Mouse (Mus musculus) CH12.LX (cell line): ENCODE results near the gene Adam17. TPM values are rescaled to one million over a fixed set of nuclear protein-coding genes. Genes with fewer than 3 reads are reported as not detected.

Source experiments
- DNase-seq: peaks from one replicate; pipeline ENCODE4 v3.0.0-alpha.2; 2013; ENCODE audit errors: extremely low read depth
- H3K27ac ChIP-seq: 2 replicates; pipeline ENCODE4 v1.5.1; 2012; ENCODE audit warnings: low read depth, mild to moderate bottlenecking, control low read depth, moderate library complexity; ENCODE audit not compliant: insufficient read depth
- H3K27me3 ChIP-seq: replicated peaks from 2 replicates; pipeline ENCODE3; 2012; ENCODE audit warnings: inconsistent platforms
- H3K36me3 ChIP-seq, 2 experiments: replicated peaks in 1 of 2; 2 replicates each; pipeline versions ENCODE3 to v1.6.1; 2012; ENCODE audit warnings: inconsistent platforms in 1 of 2, low read length in 1 of 2, mild to moderate bottlenecking in 1 of 2, mixed read lengths in 1 of 2, moderate library complexity in 1 of 2; ENCODE audit not compliant: control insufficient read depth in 1 of 2, insufficient read depth in 1 of 2
- H3K4me1 ChIP-seq, 2 experiments: 2 replicates each; pipeline ENCODE4 v1.6.1; 2012; ENCODE audit warnings: inconsistent platforms in 1 of 2, moderate library complexity in 1 of 2; ENCODE audit not compliant: insufficient read depth in 2 of 2, control insufficient read depth in 1 of 2
- H3K4me2 ChIP-seq: 2 replicates; pipeline ENCODE4 v1.6.1; 2012; ENCODE audit warnings: low read depth, mild to moderate bottlenecking, control low read depth; ENCODE audit not compliant: poor library complexity, insufficient read depth, severe bottlenecking
- H3K4me3 ChIP-seq, 3 experiments: fragments of 150-350 bp in 1 of 3; sonication (generic) in 1 of 3; replicated peaks in 1 of 3; 2 replicates each; pipeline versions ENCODE3 to v1.5.1; 2011 to 2012; ENCODE audit warnings: low read depth in 2 of 3, low read length in 2 of 3, mild to moderate bottlenecking in 2 of 3, moderate library complexity in 2 of 3, control low read depth in 1 of 3, improper control_type of control experiment in 1 of 3, inconsistent platforms in 1 of 3, mixed read lengths in 1 of 3; ENCODE audit not compliant: poor library complexity in 1 of 3
- H3K79me2 ChIP-seq: replicated peaks from 2 replicates; pipeline ENCODE4 v1.6.1; 2012; ENCODE audit warnings: mild to moderate bottlenecking, moderate library complexity; ENCODE audit not compliant: control insufficient read depth, poor library complexity, insufficient read depth, severe bottlenecking; ENCODE audit errors: extremely low read depth
- H3K9ac ChIP-seq: 2 replicates; pipeline ENCODE4 v1.6.1; 2012; ENCODE audit warnings: low read depth, mild to moderate bottlenecking, control low read depth, moderate library complexity; ENCODE audit not compliant: insufficient read depth
- H3K9me3 ChIP-seq: replicated peaks from 2 replicates; pipeline ENCODE3; 2012; ENCODE audit warnings: low read length, inconsistent platforms, mixed read lengths
- BHLHE40 ChIP-seq: IDR thresholded peaks from 2 replicates; pipeline ENCODE4 v1.6.1; 2011; ENCODE audit warnings: mild to moderate bottlenecking, low read depth, low read length, improper control_type of control experiment
- CHD2 ChIP-seq: IDR thresholded peaks from 2 replicates; pipeline ENCODE4 v1.6.1; 2011; ENCODE audit warnings: low read length, improper control_type of control experiment
- CTCF ChIP-seq, 2 experiments: IDR thresholded peaks in 1 of 2; conservative IDR thresholded peaks in 1 of 2; 2 replicates each; pipeline ENCODE4 v1.5.1; 2011 to 2012; ENCODE audit warnings: low read depth in 2 of 2, low read length in 2 of 2, improper control_type of control experiment in 1 of 2, inconsistent platforms in 1 of 2, mild to moderate bottlenecking in 1 of 2, moderate library complexity in 1 of 2
- E2F4 ChIP-seq: IDR thresholded peaks from 2 replicates; pipeline ENCODE4 v1.6.1; 2011; ENCODE audit warnings: low read depth, low read length, improper control_type of control experiment; ENCODE audit not compliant: insufficient replicate concordance
- ELF1 ChIP-seq: IDR thresholded peaks from 2 replicates; pipeline ENCODE4 v1.6.1; 2014; ENCODE audit warnings: low read depth, mild to moderate bottlenecking, inconsistent platforms, low read length, improper control_type of control experiment
- EP300 ChIP-seq: IDR thresholded peaks from 2 replicates; pipeline ENCODE4 v1.6.1; 2011; ENCODE audit warnings: low read length, improper control_type of control experiment
- GABPA ChIP-seq: IDR thresholded peaks from 2 replicates; pipeline ENCODE4 v1.6.1; 2012; ENCODE audit warnings: low read depth, low read length, improper control_type of control experiment, inconsistent platforms; ENCODE audit not compliant: insufficient replicate concordance
- IRF4 ChIP-seq: IDR thresholded peaks from 2 replicates; pipeline ENCODE4 v1.6.1; 2014; ENCODE audit warnings: low read depth, mild to moderate bottlenecking, inconsistent platforms, low read length, improper control_type of control experiment
- JUN ChIP-seq: IDR thresholded peaks from 2 replicates; pipeline ENCODE4 v1.6.1; 2011; ENCODE audit warnings: low read depth, mild to moderate bottlenecking, low read length, improper control_type of control experiment, moderate library complexity; ENCODE audit not compliant: insufficient read depth
- JUND ChIP-seq: conservative IDR thresholded peaks from 2 replicates; pipeline ENCODE4 v1.6.1; 2011; ENCODE audit warnings: low read depth, low read length, improper control_type of control experiment
- KAT2A ChIP-seq: IDR thresholded peaks from 2 replicates; pipeline ENCODE4 v1.6.1; 2012; ENCODE audit warnings: low read length, improper control_type of control experiment, inconsistent platforms; ENCODE audit not compliant: insufficient replicate concordance
- MAFK ChIP-seq: IDR thresholded peaks from 2 replicates; pipeline ENCODE4 v1.6.1; 2011; ENCODE audit warnings: low read length, improper control_type of control experiment; ENCODE audit not compliant: insufficient replicate concordance
- MAX ChIP-seq: IDR thresholded peaks from 2 replicates; pipeline ENCODE4 v1.6.1; 2011; ENCODE audit warnings: low read length, improper control_type of control experiment
- MYC ChIP-seq: IDR thresholded peaks from 2 replicates; pipeline ENCODE4 v1.6.1; 2011; ENCODE audit warnings: low read depth, mild to moderate bottlenecking, improper control_type of control experiment, low read length
- NELFE ChIP-seq: IDR thresholded peaks from 2 replicates; pipeline ENCODE4 v1.6.1; 2011; ENCODE audit warnings: low read depth, low read length, improper control_type of control experiment
- NRF1 ChIP-seq: IDR thresholded peaks from 2 replicates; pipeline ENCODE4 v1.6.1; 2014; ENCODE audit warnings: low read depth, mild to moderate bottlenecking, inconsistent platforms, low read length, improper control_type of control experiment, moderate library complexity
- PAX5 ChIP-seq: IDR thresholded peaks from 2 replicates; pipeline ENCODE4 v1.6.1; 2012; ENCODE audit warnings: low read length, inconsistent platforms, mixed read lengths
- POLR2A ChIP-seq: IDR thresholded peaks from 2 replicates; pipeline ENCODE4 v1.6.1; 2011; ENCODE audit warnings: low read depth, mild to moderate bottlenecking, improper control_type of control experiment, low read length
- RCOR1 ChIP-seq: conservative IDR thresholded peaks from 2 replicates; pipeline ENCODE4 v1.6.1; 2012; ENCODE audit warnings: low read depth, mild to moderate bottlenecking, inconsistent platforms, low read length, improper control_type of control experiment
- SMC3 ChIP-seq: IDR thresholded peaks from 2 replicates; pipeline ENCODE4 v1.6.1; 2011; ENCODE audit warnings: low read depth, low read length, improper control_type of control experiment
- TBP ChIP-seq: conservative IDR thresholded peaks from 2 replicates; pipeline ENCODE4 v1.6.1; 2011; ENCODE audit warnings: low read depth, low read length, improper control_type of control experiment
- TCF12 ChIP-seq: IDR thresholded peaks from 2 replicates; pipeline ENCODE4 v1.6.1; 2014; ENCODE audit warnings: low read depth, mild to moderate bottlenecking, inconsistent platforms, low read length, improper control_type of control experiment
- USF1 ChIP-seq: IDR thresholded peaks from 2 replicates; pipeline ENCODE4 v1.6.1; 2014; ENCODE audit warnings: low read depth, mild to moderate bottlenecking, inconsistent platforms, low read length, improper control_type of control experiment
- USF2 ChIP-seq: conservative IDR thresholded peaks from 2 replicates; pipeline ENCODE4 v1.6.1; 2011; ENCODE audit warnings: low read depth, low read length, improper control_type of control experiment
- ZC3H11A ChIP-seq: IDR thresholded peaks from 2 replicates; pipeline ENCODE4 v1.6.1; 2012; ENCODE audit warnings: low read depth, mild to moderate bottlenecking, inconsistent platforms, low read length, improper control_type of control experiment
- ZKSCAN1 ChIP-seq: IDR thresholded peaks from 2 replicates; pipeline ENCODE4 v1.6.1; 2012; ENCODE audit warnings: low read depth, inconsistent platforms, low read length, improper control_type of control experiment, borderline replicate concordance
- ZMIZ1 ChIP-seq: IDR thresholded peaks from 2 replicates; pipeline ENCODE4 v1.6.1; 2012; ENCODE audit warnings: low read depth, mild to moderate bottlenecking, inconsistent platforms, low read length, improper control_type of control experiment
- ZNF384 ChIP-seq: IDR thresholded peaks from 2 replicates; pipeline ENCODE4 v1.6.1; 2012; ENCODE audit warnings: low read depth, low read length, improper control_type of control experiment, inconsistent platforms
- dilution Hi-C: fragments of 300-500 bp; cut with MboI; formaldehyde crosslinking; loops from 2 replicates; pipeline ENCODE4 v1.14.3; 2020; ENCODE audit warnings: low sequenced_read_pairs; ENCODE audit not compliant: extremely low pct_unique_long_range_greater_than_20kb, extremely low pct_ligation_motif_present
- in situ Hi-C: fragments of 300-500 bp; cut with MboI; formaldehyde crosslinking; loops from 3 replicates; pipeline ENCODE4 v1.14.3; 2019; ENCODE audit warnings: low sequenced_read_pairs, low pct_ligation_motif_present, low pct_unique_long_range_greater_than_20kb, mixed read lengths
- polyA plus RNA-seq: library from polyadenylated mRNA; unstranded; fragments of >175 nt; gene quantifications from 2 replicates; pipeline ENCODE4 v1.2.1, GENCODE M21; 2012; ENCODE audit warnings: low read depth; ENCODE audit not compliant: insufficient read length
- total RNA-seq, 2 experiments: library from RNA; depleted of rRNA; stranded (reverse); fragments of 300-350 nt in 1 of 2; fragments of >200 nt in 1 of 2; gene quantifications; 2 replicates each; pipeline ENCODE4 v1.2.3; 2012 to 2014

The Adam17 gene
- total and polyA plus RNA-seq, 3 experiments: 47.5 to 60.1 (median 50.1) TPM

- TF ChIP-seq MAFK (no peak), POLR2A (peak; percentile 72), SMC3 (no peak), IRF4 (peak; percentile 57), USF2 (no peak), RCOR1 (0 out of 2 replicates have a peak, but pooled peaks have one; percentile 34), PAX5 (no peak), ZC3H11A (no peak), GABPA (no peak), CTCF (conservative IDR thresholded peaks at IDR 0.05 in 1 of 2, IDR thresholded peaks at IDR 0.05 in 1 of 2; ENCODE audit: low read depth in 2 of 2, low read length in 2 of 2) (no peak), ZKSCAN1 (no peak), NRF1 (peak; percentile 93), JUN (no peak), ZMIZ1 (no peak; the same call in 1 of the 2 replicates), TBP (peak; percentile 75), MYC (no peak; the same call in 1 of the 2 replicates), ZNF384 (no peak; the same call in none of the 2 replicates), USF1 (no peak), MAX (no peak; the same call in 1 of the 2 replicates), KAT2A (peak; percentile 80; the same call in 1 of the 2 replicates), NELFE (peak; percentile 67), EP300 (no peak)
Observed at GRCm38 (mm10) chr12:21286243-21286622, 87.2 kb downstream of the Adam17 start, which contains the start of gene Itgb1bp1 (continued).

GRCm38 (mm10) chr12:21285508-21286242 lies 87.8 kb downstream of the Adam17 start:
- TF ChIP-seq CHD2 (peak; percentile 64), EP300 (no peak), BHLHE40 (peak; percentile 72), ELF1 (no peak), NELFE (no peak), TCF12 (no peak), E2F4 (no peak), MYC (no peak), JUND (no peak)
- Histone ChIP-seq H3K4me2 (peak overlapping the region; percentile 66), H3K36me3 (peaks cover 10 to 46% of the 10 kb centered on the region in 2 experiments), H3K4me1 (peaks cover 6 to 17% of the 10 kb centered on the region in 2 experiments; a peak in 3 of 4 replicates), H3K9me3 (no peaks in the 10 kb centered on the region), H3K4me3 (peak overlapping the region; percentile 89 to 94 (median 92)), H3K27ac (peak overlapping the region; percentile 27), H3K79me2 (peaks cover 45% of the 10 kb centered on the region), H3K27me3 (no peaks in the 10 kb centered on the region), H3K9ac (peak overlapping the region; percentile 76)
- in situ Hi-C loops: loop anchor here (25.0 kb wide), 1 partner anchor 327 kb away; no protein-coding TSS in a partner anchor
- peak; percentile 40 for DNase-seq
- dilution Hi-C loops: no loop called here
